Mouse (Mus musculus) kidney, embryonic 15.5 days (tissue): Measurements from ENCODE around the gene Fadd. TPM values are rescaled to one million over a fixed set of nuclear protein-coding genes. Genes with fewer than 3 reads are reported as not detected.

Source experiments
- polyA plus RNA-seq: library from polyadenylated mRNA; unstranded; fragments of >200 nt; fragmentation: Nextera tagmentation; extraction: Ambion mirVana; gene quantifications from 2 replicates; pipeline ENCODE4 v1.2.1, GENCODE M21; 2015

The Fadd gene
- polyA plus RNA-seq, 1 experiment from 2014 or later = 13.7 TPM

Other genes starting within 250 kb of the Fadd start
- gene Cttn, start 111.5 kb downstream of the Fadd start, polyA plus RNA-seq = 167 and 180 TPM in 2 replicates
- gene Ppfia1, start 28.7 kb downstream of the Fadd start, polyA plus RNA-seq = 39.2 and 42.1 TPM in 2 replicates
- 42.1 and 47.8 TPM in 2 replicates for gene Ano1, start 169.5 kb upstream of the Fadd start, polyA plus RNA-seq